Mouse (Mus musculus) liver, postnatal 0 days (tissue): ENCODE measurements at regions not wholly inside any gene's neighbourhood (a gene's known extent, or its start where the extent isn't known, plus 50 kb on each side); places are given as distances from the start of the nearest gene placed in this dataset.
A peak's percentile ranks its signal among the peaks of the same experiment; 100 is the strongest.

Source experiments
- CTCF ChIP-seq: sonication (generic); IDR thresholded peaks from 2 replicates; pipeline ENCODE4 v1.5.1; 2016; ENCODE audit warnings: antibody characterized with exemption, low read depth
- EP300 ChIP-seq: IDR thresholded peaks from 2 replicates; pipeline ENCODE4 v1.6.1; 2016; ENCODE audit warnings: antibody characterized with exemption, low read depth, mild to moderate bottlenecking

- TF ChIP-seq EP300 (no peak; the same call in 1 of the 2 replicates), CTCF (peak; percentile 75)
These were observed 166.6 kb upstream of the Klf14 start for GRCm38 (mm10) chr6:31125328-31126118.
